ENCODE assay signal across 24 mouse cellular contexts in the genomic region with DNA sequence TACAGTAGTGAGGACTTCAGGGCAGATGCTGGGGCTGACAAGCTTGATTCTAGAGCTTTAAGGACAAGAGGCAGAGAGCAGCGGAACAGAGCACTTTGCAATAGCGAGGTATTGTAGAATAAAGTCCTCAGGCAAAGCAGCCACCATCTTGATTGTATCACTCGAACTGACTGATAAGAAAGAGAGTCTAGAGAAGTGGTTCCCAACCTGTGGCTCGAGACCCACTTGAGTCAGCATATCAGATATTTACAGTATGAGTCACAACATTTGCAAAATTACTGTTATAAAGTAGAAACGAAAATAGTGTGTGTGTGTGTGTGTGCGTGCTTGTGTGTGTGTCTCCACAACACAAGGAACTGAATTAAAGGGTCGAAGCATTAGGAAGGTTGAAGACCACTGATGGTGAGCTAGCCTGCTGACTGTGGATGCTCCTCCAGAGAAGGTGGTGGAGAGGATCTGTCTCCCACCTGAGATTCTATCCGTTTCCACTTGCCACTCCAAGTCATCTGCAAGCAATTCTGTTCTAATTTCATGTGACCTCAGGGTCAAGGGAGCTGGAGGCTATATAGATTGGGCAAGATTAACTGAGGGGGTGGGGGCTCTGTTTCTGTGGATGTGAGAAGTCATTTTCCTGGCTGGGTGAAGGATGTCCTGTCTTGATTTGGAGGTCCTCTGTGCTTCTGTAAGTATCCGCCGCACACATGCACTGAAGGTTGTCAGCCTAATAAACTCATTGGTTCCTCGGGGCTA.
A peak's percentile ranks its signal among the peaks of the same experiment; 100 is the strongest.
DNase-seq lines count a peak whose midpoint lies in the region; ATAC-seq and TF ChIP-seq lines count a peak whose summit lies in the region.
"Had no signal": no experiment of that assay in that cellular context is flagged by ENCODE, and none has a peak within 500 bp of the region (broad histone marks: within the 10 kb centered on the region; RNA-seq: fewer than 3 reads in every experiment).

No protein-coding gene starts in this region.

- no peak for TF ChIP-seq CTCF in embryonic fibroblast, embryonic 13.5 days (IDR thresholded peaks at IDR 0.05; ENCODE audit: borderline replicate concordance, insufficient read depth, low read length)

- peak; percentile 29 for ATAC-seq in CD4-positive, CD25-positive, alpha-beta regulatory T cell, adult 4 months
- ATAC-seq: forebrain, embryonic 14.5 days; hindbrain, postnatal 0 days; intestine, embryonic 16.5 days had no signal

- no peak for TF ChIP-seq POLR2A in embryonic fibroblast, embryonic 13.5 days (IDR thresholded peaks at IDR 0.05; ENCODE audit: low read depth, low read length)

- H3K4me3 ChIP-seq in embryonic fibroblast, embryonic 13.5 days (ENCODE audit: insufficient read depth, low read length), result no peak overlapping the region
- H3K4me3 ChIP-seq: erythroblast, embryonic 14.5 days; forebrain, embryonic 10.5 days; gastrocnemius, adult 2 months; heart, embryonic 10.5 days; hindbrain, embryonic 12.5 days had no signal

- peak overlapping the region; percentile 24; the same call in 1 of the 2 replicates for H3K27ac ChIP-seq in embryonic fibroblast, embryonic 13.5 days (ENCODE audit: insufficient read depth, low read length)
- H3K27ac ChIP-seq: forebrain, embryonic 10.5 days; gastrocnemius, adult 2 months; heart, embryonic 10.5 days; hindbrain, embryonic 12.5 days; hindbrain, postnatal 0 days had no signal

- peak; percentile 49 for DNase-seq in 416B (ENCODE audit: low read depth)
- DNase-seq in embryo, embryonic 11 days, result peak; percentile 45
- no peak for DNase-seq in urinary bladder, adult 2 months (ENCODE audit: low spot score)
- no peak for DNase-seq in gastrocnemius, postnatal 14 days
- no peak for DNase-seq in heart, adult 9 months (ENCODE audit: low spot score in 2 of 2)
- DNase-seq in spleen, postnatal 36 days (ENCODE audit: low spot score in 2 of 2), result no peak
- DNase-seq: adrenal gland, postnatal 14 days; cerebellum, adult 11-12 months; cerebellum, adult 9-10 months; cerebellum, postnatal 25 days; gastrocnemius, adult 2 months; gastrocnemius, postnatal 36 days; heart, adult 11 months; heart, postnatal 10 days; heart, postnatal 4 days had no signal

- intact Hi-C loops in gastrocnemius, postnatal 14 days (cut with DNase I; ENCODE audit: low total_unique reads), result no loop called here

- H3K4me1 ChIP-seq in embryonic fibroblast, embryonic 13.5 days (ENCODE audit: control insufficient read depth, insufficient read depth, low read length), result peaks cover 24% of the 10 kb centered on the region

Comparison
In these comparisons a context has a peak if more than half of its experiments do, and no peak if none do; other contexts are left out.
1. DNase-seq: peak in 416B (single experiment) and embryo, embryonic 11 days (single experiment); none in urinary bladder, adult 2 months (single experiment), gastrocnemius, postnatal 14 days (single experiment), heart, adult 9 months (0 of 2) and spleen, postnatal 36 days (0 of 2).